Mouse (Mus musculus): ENCODE results near the gene Igsf23. TPM values are rescaled to one million over a fixed set of nuclear protein-coding genes. Genes with fewer than 3 reads are reported as not detected.

Igsf23 gene
- polyA plus RNA-seq, 1 experiment from 2014 or later: 2.2 TPM

- Histone ChIP-seq H3K36me3 (ENCODE audit: control insufficient read depth, insufficient read depth) (no peaks in the 10 kb centered on the region), H3K27me3 (ENCODE audit: control insufficient read depth, insufficient read depth, low read length) (no peaks in the 10 kb centered on the region), H3K9me3 (replicated peaks; ENCODE audit: control insufficient read depth, low read length) (no peaks in the 10 kb centered on the region), H3K4me3 (ENCODE audit: low read length) (no peak overlapping the region), H3K27ac (ENCODE audit: low read length) (no peak overlapping the region), H3K9ac (ENCODE audit: low read length) (no peak overlapping the region), H3K4me1 (ENCODE audit: control insufficient read depth, insufficient read depth, low read length) (no peaks in the 10 kb centered on the region), H3K4me2 (ENCODE audit: low read depth, low read length) (no peak overlapping the region)
- WGBS: under 1% methylated on average over 7 of the region's 7 CpGs
- no peak; the same call in 1 of the 2 replicates for ATAC-seq (replicated peaks; ENCODE audit: extremely low read depth, insufficient read depth, low FRiP score)
These were observed 5.8 kb upstream of the Igsf23 start for GRCm38 (mm10) chr7:19956341-19956781.

GRCm38 (mm10) chr7:19955861-19956260 is 5.3 kb upstream of the Igsf23 start:
- no peak overlapping the region for H3K9ac ChIP-seq (ENCODE audit: low read length)
- no peak for ATAC-seq (replicated peaks; ENCODE audit: extremely low read depth, insufficient read depth, low FRiP score)
- H3K27ac ChIP-seq (ENCODE audit: low read length): no peak overlapping the region
- H3K36me3 ChIP-seq (ENCODE audit: control insufficient read depth, insufficient read depth): no peaks in the 10 kb centered on the region
- H3K4me3 ChIP-seq (ENCODE audit: low read length): no peak overlapping the region
- no peaks in the 10 kb centered on the region for H3K27me3 ChIP-seq (ENCODE audit: control insufficient read depth, insufficient read depth, low read length)
- H3K4me2 ChIP-seq (ENCODE audit: low read depth, low read length): no peak overlapping the region
- H3K9me3 ChIP-seq (replicated peaks; ENCODE audit: control insufficient read depth, low read length): no peaks in the 10 kb centered on the region
- WGBS: 71% methylated on average over 4 of the region's 4 CpGs
- no peaks in the 10 kb centered on the region for H3K4me1 ChIP-seq (ENCODE audit: control insufficient read depth, insufficient read depth, low read length)

- 54% methylated on average over 9 of the region's 9 CpGs for WGBS
- ATAC-seq (replicated peaks; ENCODE audit: extremely low read depth, insufficient read depth, low FRiP score): no peak
- H3K9ac ChIP-seq (ENCODE audit: low read length): no peak overlapping the region
These were observed 2.5 kb upstream of the Igsf23 start for GRCm38 (mm10) chr7:19953054-19953453.

GRCm38 (mm10) chr7:19952320-19952986 is 1.9 kb upstream of the Igsf23 start:
- Histone ChIP-seq H3K27me3 (ENCODE audit: control insufficient read depth, insufficient read depth, low read length) (no peaks in the 10 kb centered on the region), H3K9me3 (replicated peaks; ENCODE audit: control insufficient read depth, low read length) (no peaks in the 10 kb centered on the region), H3K27ac (ENCODE audit: low read length) (no peak overlapping the region), H3K4me3 (ENCODE audit: low read length) (no peak overlapping the region), H3K9ac (ENCODE audit: low read length) (no peak overlapping the region), H3K36me3 (ENCODE audit: control insufficient read depth, insufficient read depth) (no peaks in the 10 kb centered on the region), H3K4me2 (ENCODE audit: low read depth, low read length) (no peak overlapping the region), H3K4me1 (ENCODE audit: control insufficient read depth, insufficient read depth, low read length) (0 out of 2 replicates have a peak, but pooled peaks cover 4% of the 10 kb centered on the region)
- WGBS: 81% methylated on average over 10 of the region's 10 CpGs
- ATAC-seq (replicated peaks; ENCODE audit: extremely low read depth, insufficient read depth, low FRiP score): no peak

More at GRCm38 (mm10) chr7:19953054-19953453, 2.5 kb upstream of the Igsf23 start:
- no peak overlapping the region for H3K27ac ChIP-seq (ENCODE audit: low read length)
- 0 out of 2 replicates have a peak, but pooled peaks cover 4% of the 10 kb centered on the region for H3K4me1 ChIP-seq (ENCODE audit: control insufficient read depth, insufficient read depth, low read length)
- no peaks in the 10 kb centered on the region for H3K9me3 ChIP-seq (replicated peaks; ENCODE audit: control insufficient read depth, low read length)
- H3K27me3 ChIP-seq (ENCODE audit: control insufficient read depth, insufficient read depth, low read length): no peaks in the 10 kb centered on the region
- H3K36me3 ChIP-seq (ENCODE audit: control insufficient read depth, insufficient read depth): no peaks in the 10 kb centered on the region
- H3K4me2 ChIP-seq (ENCODE audit: low read depth, low read length): no peak overlapping the region
- H3K4me3 ChIP-seq (ENCODE audit: low read length): no peak overlapping the region

GRCm38 (mm10) chr7:19949996-19950395 is 560 bp downstream of the Igsf23 start:
- H3K4me3 ChIP-seq (ENCODE audit: low read length): no peak overlapping the region
- 49% methylated on average over 10 of the region's 10 CpGs for WGBS
- 0 out of 2 replicates have a peak, but pooled peaks have one; percentile 58 for ATAC-seq (replicated peaks; ENCODE audit: extremely low read depth, insufficient read depth, low FRiP score)

DNA sequence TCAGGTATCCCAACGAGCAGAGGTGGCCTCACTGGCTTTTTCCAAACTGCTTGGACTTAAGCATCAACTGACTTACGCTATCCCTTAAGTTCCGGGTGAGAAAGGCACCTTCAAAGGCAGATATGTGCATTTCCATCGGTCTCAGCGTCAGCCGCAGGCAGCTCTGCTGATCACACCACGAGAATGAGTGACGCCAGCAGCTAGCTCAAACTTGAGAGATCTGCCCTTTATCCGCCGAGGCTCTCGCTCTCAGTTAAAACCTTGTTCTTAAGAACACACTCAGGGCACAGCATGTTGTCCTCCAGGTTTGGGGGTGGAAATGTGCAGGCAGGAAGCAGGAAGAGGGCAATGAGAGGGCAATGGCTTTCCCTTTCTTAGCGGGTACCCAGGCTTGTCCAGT is 1.6 kb downstream of the Igsf23 start:
- H3K4me1 ChIP-seq (ENCODE audit: control insufficient read depth, insufficient read depth, low read length): 0 out of 2 replicates have a peak, but pooled peaks cover 4% of the 10 kb centered on the region
- H3K4me3 ChIP-seq (ENCODE audit: low read length): no peak overlapping the region
- no peaks in the 10 kb centered on the region for H3K27me3 ChIP-seq (ENCODE audit: control insufficient read depth, insufficient read depth, low read length)
- no peak overlapping the region for H3K9ac ChIP-seq (ENCODE audit: low read length)
- ATAC-seq (replicated peaks; ENCODE audit: extremely low read depth, insufficient read depth, low FRiP score): no peak
- no peaks in the 10 kb centered on the region for H3K9me3 ChIP-seq (replicated peaks; ENCODE audit: control insufficient read depth, low read length)
- WGBS: 61% methylated on average over 12 of the region's 12 CpGs
- H3K27ac ChIP-seq (ENCODE audit: low read length): no peak overlapping the region
- no peak overlapping the region for H3K4me2 ChIP-seq (ENCODE audit: low read depth, low read length)
- H3K36me3 ChIP-seq (ENCODE audit: control insufficient read depth, insufficient read depth): no peaks in the 10 kb centered on the region

More at GRCm38 (mm10) chr7:19949996-19950395, 560 bp downstream of the Igsf23 start:
- H3K36me3 ChIP-seq (ENCODE audit: control insufficient read depth, insufficient read depth): no peaks in the 10 kb centered on the region
- H3K4me1 ChIP-seq (ENCODE audit: control insufficient read depth, insufficient read depth, low read length): 0 out of 2 replicates have a peak, but pooled peaks cover 4% of the 10 kb centered on the region
- H3K27ac ChIP-seq (ENCODE audit: low read length): no peak overlapping the region
- H3K27me3 ChIP-seq (ENCODE audit: control insufficient read depth, insufficient read depth, low read length): no peaks in the 10 kb centered on the region
- H3K9ac ChIP-seq (ENCODE audit: low read length): no peak overlapping the region
- no peak overlapping the region for H3K4me2 ChIP-seq (ENCODE audit: low read depth, low read length)
- H3K9me3 ChIP-seq (replicated peaks; ENCODE audit: control insufficient read depth, low read length): no peaks in the 10 kb centered on the region

GRCm38 (mm10) chr7:19945821-19946515 is 4.6 kb downstream of the Igsf23 start:
- 69% methylated on average over 13 of the region's 13 CpGs for WGBS
- H3K36me3 ChIP-seq (ENCODE audit: control insufficient read depth, insufficient read depth): no peaks in the 10 kb centered on the region
- no peak overlapping the region for H3K9ac ChIP-seq (ENCODE audit: low read length)
- peak overlapping the region; percentile 11; the same call in 1 of the 2 replicates for H3K27ac ChIP-seq (ENCODE audit: low read length)
- no peak overlapping the region for H3K4me2 ChIP-seq (ENCODE audit: low read depth, low read length)
- H3K27me3 ChIP-seq (ENCODE audit: control insufficient read depth, insufficient read depth, low read length): no peaks in the 10 kb centered on the region
- 0 out of 2 replicates have a peak, but pooled peaks have one; percentile 13 for ATAC-seq (replicated peaks; ENCODE audit: extremely low read depth, insufficient read depth, low FRiP score)
- no peak overlapping the region for H3K4me3 ChIP-seq (ENCODE audit: low read length)
- H3K9me3 ChIP-seq (replicated peaks; ENCODE audit: control insufficient read depth, low read length): no peaks in the 10 kb centered on the region
- H3K4me1 ChIP-seq (ENCODE audit: control insufficient read depth, insufficient read depth, low read length): peaks cover 5% of the 10 kb centered on the region; the same call in 1 of the 2 replicates

DNA sequence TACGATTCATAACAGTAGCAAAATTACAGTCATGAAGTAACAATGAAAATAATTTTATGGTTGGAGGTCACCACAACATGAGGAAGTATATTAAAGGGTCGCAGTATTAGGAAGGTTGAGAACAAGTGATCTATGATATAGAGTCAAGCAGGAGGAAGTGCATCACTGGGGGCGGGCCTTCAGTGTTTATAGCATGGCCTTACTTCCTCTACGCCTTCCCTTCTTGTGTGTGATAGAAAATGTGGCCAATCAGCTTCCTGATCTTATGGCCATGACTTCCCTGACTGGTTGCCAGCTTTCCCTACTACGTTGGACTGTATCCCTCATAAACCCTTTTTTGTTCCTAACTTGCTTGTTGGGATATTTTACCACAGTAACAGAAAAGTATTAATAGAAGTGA is 5.4 kb downstream of the Igsf23 start:
- 90% methylated on average over 5 of the region's 5 CpGs for WGBS
- Histone ChIP-seq H3K36me3 (ENCODE audit: control insufficient read depth, insufficient read depth) (no peaks in the 10 kb centered on the region), H3K4me3 (ENCODE audit: low read length) (no peak overlapping the region), H3K9me3 (replicated peaks; ENCODE audit: control insufficient read depth, low read length) (no peaks in the 10 kb centered on the region), H3K4me2 (ENCODE audit: low read depth, low read length) (no peak overlapping the region), H3K27me3 (ENCODE audit: control insufficient read depth, insufficient read depth, low read length) (no peaks in the 10 kb centered on the region), H3K27ac (ENCODE audit: low read length) (no peak overlapping the region), H3K4me1 (ENCODE audit: control insufficient read depth, insufficient read depth, low read length) (peaks cover 9% of the 10 kb centered on the region), H3K9ac (ENCODE audit: low read length) (no peak overlapping the region)
- no peak for ATAC-seq (replicated peaks; ENCODE audit: extremely low read depth, insufficient read depth, low FRiP score)

- ATAC-seq (replicated peaks; ENCODE audit: extremely low read depth, insufficient read depth, low FRiP score): no peak
- Histone ChIP-seq H3K4me3 (ENCODE audit: low read length) (no peak overlapping the region), H3K4me1 (ENCODE audit: control insufficient read depth, insufficient read depth, low read length) (peaks cover 12% of the 10 kb centered on the region), H3K4me2 (ENCODE audit: low read depth, low read length) (no peak overlapping the region), H3K27me3 (ENCODE audit: control insufficient read depth, insufficient read depth, low read length) (no peaks in the 10 kb centered on the region), H3K36me3 (ENCODE audit: control insufficient read depth, insufficient read depth) (no peaks in the 10 kb centered on the region), H3K9ac (ENCODE audit: low read length) (no peak overlapping the region), H3K27ac (ENCODE audit: low read length) (no peak overlapping the region), H3K9me3 (replicated peaks; ENCODE audit: control insufficient read depth, low read length) (no peaks in the 10 kb centered on the region)
- WGBS: 83% methylated on average over 8 of the region's 8 CpGs
These were observed 5.8 kb downstream of the Igsf23 start for GRCm38 (mm10) chr7:19944709-19945108.

Data from heart, embryonic 16.5 days (tissue).